Mouse (Mus musculus) thymus, postnatal 4 days (tissue): Measurements from ENCODE around the gene Rdh16f1.

Experiments
- DNase-seq: peaks from one replicate; pipeline ENCODE4 v3.0.0; 2021

Rdh16f1 gene

GRCm38 (mm10) chr10:127759181-127760110 lies at the start of gene Rdh16f1, which contains the start of gene Rdh1:
Gene Rdh16f1, plus strand, starts transcription at chr10:127759787.
Gene Rdh1, plus strand, starts transcription at chr10:127759721.
- DNase-seq, result no peak

- DNase-seq, result no peak
Measured at GRCm38 (mm10) chr10:127710331-127710730, 49.3 kb upstream of the Rdh16f1 start.

- DNase-seq, result no peak
Measured at GRCm38 (mm10) chr10:127712736-127713135, 46.9 kb upstream of the Rdh16f1 start.

GRCm38 (mm10) chr10:127721671-127722418 lies 37.7 kb upstream of the Rdh16f1 start:
- no peak for DNase-seq

- DNase-seq, result no peak
Measured at GRCm38 (mm10) chr10:127724178-127724577, 35.4 kb upstream of the Rdh16f1 start, which contains the start of gene Tac2. Gene Tac2, plus strand, starts transcription at chr10:127724478.

GRCm38 (mm10) chr10:127725136-127725535 lies 34.5 kb upstream of the Rdh16f1 start:
- no peak for DNase-seq

GRCm38 (mm10) chr10:127728437-127728836 lies 31.1 kb upstream of the Rdh16f1 start:
- DNase-seq, result no peak

- DNase-seq, result no peak
Measured at GRCm38 (mm10) chr10:127730285-127730932, 29.2 kb upstream of the Rdh16f1 start.

- DNase-seq, result no peak
Measured at GRCm38 (mm10) chr10:127730933-127731310, 28.7 kb upstream of the Rdh16f1 start.

GRCm38 (mm10) chr10:127731397-127731796 lies 28.2 kb upstream of the Rdh16f1 start:
- DNase-seq, result no peak

GRCm38 (mm10) chr10:127734434-127734833 lies 25.2 kb upstream of the Rdh16f1 start:
- DNase-seq, result no peak

- no peak for DNase-seq
Measured at GRCm38 (mm10) chr10:127736266-127736665, 23.3 kb upstream of the Rdh16f1 start.

- DNase-seq, result no peak
Measured at GRCm38 (mm10) chr10:127736916-127737315, 22.7 kb upstream of the Rdh16f1 start.

- DNase-seq, result no peak
Measured at GRCm38 (mm10) chr10:127737552-127737951, 22.0 kb upstream of the Rdh16f1 start.

- peak; percentile 72 for DNase-seq
Measured at GRCm38 (mm10) chr10:127738151-127738882, 21.3 kb upstream of the Rdh16f1 start.

- peak; percentile 91 for DNase-seq
Measured at GRCm38 (mm10) chr10:127739083-127739660, 20.4 kb upstream of the Rdh16f1 start, which contains the start of gene Zbtb39. Gene Zbtb39, plus strand, starts transcription at chr10:127739538.

- DNase-seq, result peak; percentile 70
Measured at GRCm38 (mm10) chr10:127739661-127740161, 19.9 kb upstream of the Rdh16f1 start.

- peak; percentile 78 for DNase-seq
Measured at GRCm38 (mm10) chr10:127744661-127745060, 14.9 kb upstream of the Rdh16f1 start.

GRCm38 (mm10) chr10:127745886-127746285 lies 13.7 kb upstream of the Rdh16f1 start:
- no peak for DNase-seq

- no peak for DNase-seq
Measured at GRCm38 (mm10) chr10:127747254-127747653, 12.3 kb upstream of the Rdh16f1 start.

GRCm38 (mm10) chr10:127748847-127749612 lies 10.6 kb upstream of the Rdh16f1 start:
- DNase-seq, result no peak
